Mouse (Mus musculus) regulatory T cell (primary cell): ENCODE data around the gene Jund.

ENCODE experiments used
- in situ Hi-C: fragments of 300-600 bp; cut with MboI, MseI; formaldehyde crosslinking; loops from one replicate; pipeline ENCODE4 v1.15.1; 2025; ENCODE audit warnings: high pct_unique_total_duplicates

Gene Jund

DNA sequence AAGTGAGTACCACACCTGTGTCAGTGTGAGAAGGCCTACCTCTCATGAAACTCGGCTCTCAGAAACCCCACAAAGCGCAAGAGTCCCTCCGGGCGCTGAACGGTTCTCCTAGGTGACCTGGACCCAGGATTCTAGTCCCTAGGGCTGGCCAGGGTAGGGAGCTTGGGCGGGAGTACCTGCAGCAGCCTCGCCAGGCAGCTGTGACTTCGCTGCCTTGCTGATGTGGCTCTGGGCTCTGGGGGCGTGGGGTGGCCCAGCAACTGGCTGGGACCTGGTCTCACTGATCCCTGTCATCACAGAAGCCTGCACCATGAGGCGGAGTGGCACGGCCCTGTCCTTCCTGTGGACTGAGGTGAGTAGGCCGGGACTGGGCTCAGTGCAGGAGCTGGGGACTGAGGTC lies 25.5 kb downstream of the Jund start:
- in situ Hi-C loops, result no loop called here

DNA sequence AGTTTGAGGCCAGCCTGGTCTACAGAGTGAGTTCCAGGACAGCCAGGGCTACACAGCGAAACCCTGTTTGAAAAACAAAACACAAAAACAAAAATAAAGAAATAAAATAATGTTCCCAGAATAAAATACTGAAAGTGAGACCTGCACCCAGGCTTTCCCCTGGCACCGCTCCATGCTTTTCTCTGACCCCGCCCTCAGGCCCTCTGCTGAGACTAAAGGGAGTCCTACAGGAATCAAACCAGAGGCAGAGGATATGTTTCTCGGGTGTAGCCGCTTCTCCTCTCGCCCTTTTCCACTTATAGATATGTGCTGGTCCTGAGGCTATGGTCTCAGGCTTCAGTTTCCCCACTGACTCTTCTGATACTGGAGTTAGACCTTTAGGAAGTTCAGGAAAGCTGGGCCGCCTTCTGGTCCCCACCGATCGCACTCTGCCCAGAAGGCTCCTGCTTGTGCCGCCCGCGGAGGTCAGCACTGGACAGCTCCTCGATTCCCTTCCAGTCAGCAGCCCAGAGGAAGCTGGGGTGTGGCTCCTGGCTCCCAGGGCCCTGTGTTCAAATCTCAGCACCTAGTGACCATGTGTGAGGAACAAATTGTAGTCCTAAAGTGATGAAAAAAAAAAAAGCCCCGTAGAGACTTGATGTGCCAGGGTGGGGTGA lies 27.2 kb downstream of the Jund start:
- in situ Hi-C loops, result no loop called here

DNA sequence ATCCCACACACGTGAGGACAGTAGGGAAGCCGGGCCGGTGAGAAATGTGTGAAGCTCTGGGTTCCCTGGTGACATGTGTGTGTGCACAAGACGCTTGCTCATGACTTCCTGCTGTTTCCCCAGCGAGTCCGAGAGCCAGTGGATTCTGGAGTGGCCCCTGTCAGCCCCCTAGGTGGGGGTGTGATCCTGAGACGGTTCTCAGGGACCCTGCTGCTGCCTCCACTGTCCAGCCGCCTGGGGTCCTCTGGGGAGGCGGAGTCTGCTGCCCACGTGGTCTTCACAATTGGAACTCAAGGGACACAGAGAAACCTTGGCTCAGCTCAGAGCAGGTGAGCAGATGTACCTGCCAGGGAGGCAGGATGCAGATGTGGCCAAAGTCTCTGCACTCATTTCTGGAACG lies 28.0 kb downstream of the Jund start:
- in situ Hi-C loops, result no loop called here

DNA sequence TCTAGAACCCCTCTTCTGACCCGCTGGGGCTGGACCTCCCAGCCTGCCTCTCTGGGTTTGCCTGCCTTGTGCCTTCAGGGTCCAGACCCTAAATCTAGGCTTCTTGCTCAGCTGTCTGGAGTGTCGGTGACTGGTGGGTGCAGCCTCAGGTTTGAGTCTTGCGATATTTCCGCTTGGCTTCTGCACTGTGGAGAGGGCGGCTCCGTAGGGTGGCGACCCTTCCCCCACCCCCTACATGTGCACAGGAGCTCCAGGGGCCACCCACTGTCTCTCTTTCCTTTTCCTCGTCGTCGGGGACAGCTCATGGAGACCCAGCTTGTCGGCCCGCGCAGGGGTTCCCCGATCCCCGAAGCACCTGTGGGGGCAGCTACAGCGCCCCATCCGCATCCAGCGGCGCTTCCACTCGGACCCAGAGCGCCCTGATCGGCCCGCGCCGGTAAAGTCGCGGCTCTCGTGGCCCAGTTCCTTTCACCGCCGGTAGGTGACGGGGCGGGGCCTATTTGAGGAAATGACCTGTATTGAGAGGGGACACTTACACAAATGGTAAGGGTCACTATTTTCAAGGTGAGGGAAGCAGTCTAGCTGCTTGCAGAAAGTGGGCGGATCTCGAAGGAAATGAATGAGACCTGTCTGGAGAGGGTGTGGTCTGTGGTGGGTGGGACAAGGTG lies 31.2 kb downstream of the Jund start:
- in situ Hi-C loops, result no loop called here

DNA sequence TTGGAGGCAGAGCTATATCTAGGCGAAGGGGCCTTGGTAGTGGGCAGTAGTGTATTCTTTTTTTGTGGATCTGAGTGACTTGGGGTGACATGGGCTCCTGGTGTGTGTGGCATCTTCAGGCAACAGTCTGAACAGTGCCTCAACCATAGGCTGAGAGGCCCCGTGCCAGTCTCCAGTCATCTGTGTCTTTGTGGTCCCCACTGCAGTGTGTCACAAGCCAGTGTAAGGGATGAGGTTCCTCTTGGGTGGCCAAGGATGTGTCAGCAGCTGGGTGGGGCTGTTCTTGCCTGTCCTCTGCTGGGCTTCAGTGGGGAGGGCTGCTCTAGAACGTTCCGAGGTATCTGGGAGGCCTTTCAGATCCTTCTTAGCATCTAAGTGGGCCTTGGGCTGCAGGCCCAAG lies 32.2 kb downstream of the Jund start:
- in situ Hi-C loops, result no loop called here

DNA sequence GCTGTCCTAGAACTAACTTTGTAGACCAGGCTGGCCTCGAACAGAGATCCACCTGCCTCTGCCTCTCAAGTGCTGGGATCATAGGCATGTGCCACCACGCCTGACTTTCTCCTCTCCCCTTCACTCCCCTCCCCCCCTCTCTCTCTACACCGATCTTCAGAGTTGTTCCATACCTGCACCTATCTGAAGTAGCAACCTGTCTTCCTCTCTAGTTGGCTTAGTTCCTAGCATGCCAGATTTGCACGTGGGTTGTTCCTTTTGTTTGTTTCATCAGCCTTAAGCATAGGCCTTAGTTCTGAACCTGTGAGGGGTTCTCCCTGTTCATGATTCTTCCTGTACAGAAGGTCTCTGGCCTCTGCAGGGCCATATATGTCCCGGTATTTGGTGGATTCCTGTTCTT lies 39.0 kb downstream of the Jund start:
- in situ Hi-C loops, result no loop called here

DNA sequence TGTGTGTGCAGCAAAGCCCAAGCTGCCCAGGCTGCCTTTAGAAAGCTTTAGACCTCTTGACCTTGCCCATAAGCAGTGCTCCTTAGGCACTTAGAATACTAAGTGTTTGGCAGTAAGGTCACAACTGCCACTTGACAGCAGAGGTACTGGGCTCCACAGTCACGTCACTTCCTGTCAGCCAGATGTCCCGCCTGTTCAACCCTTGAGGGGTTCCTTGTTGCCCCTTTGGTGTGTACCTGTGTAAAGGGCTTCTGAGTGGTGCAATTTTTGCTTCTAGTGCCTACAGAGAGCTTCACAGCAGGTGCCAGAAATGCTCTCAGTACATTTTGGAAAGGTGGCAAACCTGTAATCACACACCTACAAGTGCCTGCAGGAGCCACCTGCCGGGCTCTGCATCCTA lies 39.5 kb downstream of the Jund start:
- in situ Hi-C loops, result no loop called here

DNA sequence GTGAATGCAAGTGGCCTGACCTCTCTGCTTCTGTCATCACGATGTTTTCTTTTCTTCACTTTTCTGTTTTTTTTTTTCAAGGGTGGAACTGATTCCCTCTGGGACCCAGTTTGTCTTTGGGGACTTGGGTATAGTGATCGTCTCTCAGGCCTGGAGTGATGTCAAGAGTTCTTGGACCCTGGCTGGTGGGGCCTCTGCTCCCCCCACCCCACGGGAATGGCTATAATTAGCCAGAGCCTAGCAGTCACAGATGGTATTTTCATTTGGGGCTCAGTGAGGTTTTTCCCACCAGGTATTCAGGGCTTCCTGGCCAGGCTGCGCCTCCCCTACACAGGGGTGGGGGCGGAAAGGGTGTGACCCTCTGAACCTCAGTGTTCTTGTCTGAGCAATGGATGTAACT lies 42.9 kb downstream of the Jund start:
- in situ Hi-C loops, result no loop called here

DNA sequence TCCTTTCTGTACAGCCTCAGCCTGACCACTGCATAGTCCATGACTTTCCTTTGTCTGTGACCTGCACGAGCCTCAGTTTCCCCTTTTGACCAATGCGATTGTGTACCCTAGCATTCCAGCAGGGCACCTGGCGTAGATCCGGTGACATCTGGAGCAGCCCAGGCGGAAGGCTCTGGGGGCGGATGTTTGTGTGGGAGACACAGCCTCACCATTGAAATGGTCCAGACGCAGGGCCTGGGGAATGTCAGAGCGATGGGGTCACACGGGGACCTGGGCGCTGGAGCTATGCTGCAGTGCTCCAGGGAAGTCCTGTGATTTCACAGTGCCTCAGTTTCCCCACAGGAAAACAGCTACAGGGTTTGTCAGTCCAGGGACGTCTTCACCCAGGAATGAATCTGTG lies 43.4 kb downstream of the Jund start:
- in situ Hi-C loops, result no loop called here

DNA sequence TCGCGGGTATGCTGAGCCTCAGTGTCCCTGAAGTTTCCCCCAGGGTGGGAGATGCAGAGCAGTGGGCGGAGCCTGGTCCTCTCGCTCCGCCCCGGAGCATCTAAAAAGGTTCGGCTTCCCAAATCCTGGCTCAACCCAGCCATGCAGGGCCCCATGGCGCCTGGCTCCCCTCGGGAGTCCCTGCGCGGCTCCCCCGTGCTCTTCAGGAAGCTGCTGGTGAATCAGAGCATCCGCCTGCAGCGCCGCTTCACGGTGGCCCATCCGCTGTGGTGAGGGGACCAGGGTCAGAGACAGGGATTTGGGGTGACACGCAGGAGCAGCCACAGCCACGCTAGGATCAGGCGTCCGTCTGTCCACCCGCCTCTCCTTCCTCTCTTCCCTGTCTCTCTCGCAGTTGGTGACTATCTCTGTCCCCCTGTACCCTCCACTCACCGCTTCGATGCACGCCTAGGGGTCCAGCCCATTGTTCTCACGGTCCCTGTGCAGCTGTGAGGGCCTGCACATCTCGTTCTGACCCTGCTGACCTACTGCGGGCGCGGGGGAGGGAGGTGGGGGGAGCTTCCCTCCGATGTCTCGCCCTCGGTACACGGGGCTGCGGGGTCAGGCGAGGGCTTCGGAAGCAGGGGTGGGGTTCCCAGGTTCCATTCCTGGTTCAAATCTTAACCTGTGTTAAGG lies 44.4 kb downstream of the Jund start:
- in situ Hi-C loops, result no loop called here

DNA sequence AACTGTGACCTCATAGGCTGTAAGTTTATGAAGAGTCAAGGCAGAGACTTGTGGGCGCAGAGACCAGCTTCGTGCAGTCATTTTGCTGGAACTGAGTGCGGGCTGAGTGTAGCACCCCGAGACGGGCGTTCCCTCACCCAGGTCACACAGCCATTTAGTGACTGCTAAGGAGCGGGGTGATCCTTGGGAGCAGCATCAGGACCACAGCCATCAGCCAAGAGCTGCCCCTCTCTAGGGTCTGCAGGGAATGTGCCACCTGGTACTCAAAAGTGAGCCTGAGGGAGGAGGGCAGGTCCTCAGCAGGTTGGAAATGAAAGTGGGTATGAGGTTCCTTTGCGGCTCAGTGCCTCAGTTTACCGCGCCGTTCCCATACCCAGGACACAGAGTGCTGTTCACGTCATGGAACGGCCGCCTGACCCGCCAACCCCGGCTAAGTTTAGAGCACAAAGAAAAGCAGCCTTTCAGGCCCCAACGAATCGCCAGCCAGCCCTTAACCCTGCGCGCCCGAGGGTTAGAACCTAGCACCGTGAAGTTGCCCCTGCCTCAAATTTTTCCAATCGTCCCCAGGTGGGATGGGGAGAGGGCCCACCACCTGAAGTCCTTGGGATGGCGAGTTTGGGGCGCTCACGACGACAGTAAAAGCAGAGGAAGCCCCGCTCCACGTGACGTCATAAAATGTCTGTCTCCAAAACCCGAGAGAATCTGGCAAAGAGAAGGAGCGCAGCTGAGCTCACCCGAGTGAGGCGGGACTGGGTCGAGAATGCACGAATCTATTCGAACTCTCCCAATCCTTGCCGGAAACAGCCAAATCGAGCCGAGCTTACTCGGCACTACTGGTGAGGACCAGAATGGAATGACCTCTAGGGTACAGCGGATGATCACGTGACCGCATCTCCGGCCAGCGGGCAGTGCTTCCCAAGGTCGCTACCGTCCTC lies 45.2 kb downstream of the Jund start:
- in situ Hi-C loops, result no loop called here

DNA sequence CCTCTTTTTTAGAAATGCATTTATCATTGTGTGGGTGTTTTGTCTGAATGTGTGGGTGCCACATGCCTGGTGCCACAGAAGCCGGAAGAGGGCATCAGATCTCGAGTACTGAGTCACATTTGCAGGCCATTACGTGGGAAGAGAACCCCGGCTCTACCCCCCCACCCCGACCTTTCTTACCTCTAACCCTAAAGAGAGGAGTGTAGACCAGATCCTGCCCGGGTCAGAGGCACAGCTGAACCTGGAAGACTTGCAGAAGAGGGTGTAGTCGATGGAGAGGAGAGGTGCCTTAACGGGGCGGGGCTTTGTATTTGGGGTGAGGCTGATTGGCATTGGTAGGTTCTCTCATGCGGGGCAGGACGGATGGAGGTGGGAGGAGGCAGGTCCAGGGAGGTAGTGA lies 46.1 kb downstream of the Jund start:
- in situ Hi-C loops, result loop anchor here (5.0 kb wide), 1 partner anchor 33 kb away; no protein-coding TSS in a partner anchor

DNA sequence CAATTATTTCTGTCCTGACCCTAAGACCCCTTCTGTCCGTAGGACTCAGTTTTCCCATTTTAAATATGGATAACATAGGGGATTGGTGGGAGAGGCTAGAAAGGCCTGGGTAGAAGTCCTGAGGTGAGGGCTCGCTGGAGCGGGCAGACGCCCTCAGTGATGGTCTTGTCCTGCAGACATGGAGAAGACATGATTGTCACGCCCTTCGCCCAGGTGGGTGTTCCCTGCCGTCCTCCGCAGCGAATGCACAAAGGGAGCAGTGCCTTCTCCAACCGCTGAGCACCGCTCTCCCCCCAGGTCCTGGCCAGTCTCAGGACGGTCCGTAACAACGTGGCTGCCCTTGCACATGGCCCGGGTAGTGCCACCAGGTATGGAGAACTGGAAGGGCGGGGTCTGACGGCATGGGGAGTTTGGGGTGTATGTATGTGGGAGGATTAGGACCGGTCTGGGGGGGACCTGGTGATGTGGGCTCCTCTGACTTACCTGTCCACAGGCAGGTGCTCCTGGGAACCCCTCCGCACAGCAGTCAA lies 47.0 kb downstream of the Jund start:
- in situ Hi-C loops, result loop anchor here (5.0 kb wide), 1 partner anchor 33 kb away; no protein-coding TSS in a partner anchor

DNA sequence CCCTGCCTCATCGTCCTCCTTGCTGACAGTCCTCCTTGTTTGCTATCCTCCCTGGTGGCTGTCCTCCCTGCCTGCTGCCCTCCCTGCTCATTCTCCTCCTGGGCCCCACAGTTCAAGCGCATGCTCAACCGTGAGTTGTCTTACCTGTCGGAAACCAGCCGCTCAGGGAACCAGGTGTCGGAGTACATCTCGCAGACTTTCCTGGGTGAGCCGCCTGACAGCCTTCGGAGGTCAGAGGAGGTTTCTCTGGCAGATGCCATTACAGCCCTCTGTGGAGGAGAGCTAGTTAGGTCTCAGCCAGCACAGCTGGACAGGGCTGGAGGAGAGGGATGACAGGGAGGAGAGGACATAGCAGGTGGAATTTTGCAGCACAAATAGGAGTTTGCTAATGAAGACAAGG lies 47.9 kb downstream of the Jund start:
- in situ Hi-C loops, result loop anchor here (5.0 kb wide), 1 partner anchor 34 kb away; no protein-coding TSS in a partner anchor

DNA sequence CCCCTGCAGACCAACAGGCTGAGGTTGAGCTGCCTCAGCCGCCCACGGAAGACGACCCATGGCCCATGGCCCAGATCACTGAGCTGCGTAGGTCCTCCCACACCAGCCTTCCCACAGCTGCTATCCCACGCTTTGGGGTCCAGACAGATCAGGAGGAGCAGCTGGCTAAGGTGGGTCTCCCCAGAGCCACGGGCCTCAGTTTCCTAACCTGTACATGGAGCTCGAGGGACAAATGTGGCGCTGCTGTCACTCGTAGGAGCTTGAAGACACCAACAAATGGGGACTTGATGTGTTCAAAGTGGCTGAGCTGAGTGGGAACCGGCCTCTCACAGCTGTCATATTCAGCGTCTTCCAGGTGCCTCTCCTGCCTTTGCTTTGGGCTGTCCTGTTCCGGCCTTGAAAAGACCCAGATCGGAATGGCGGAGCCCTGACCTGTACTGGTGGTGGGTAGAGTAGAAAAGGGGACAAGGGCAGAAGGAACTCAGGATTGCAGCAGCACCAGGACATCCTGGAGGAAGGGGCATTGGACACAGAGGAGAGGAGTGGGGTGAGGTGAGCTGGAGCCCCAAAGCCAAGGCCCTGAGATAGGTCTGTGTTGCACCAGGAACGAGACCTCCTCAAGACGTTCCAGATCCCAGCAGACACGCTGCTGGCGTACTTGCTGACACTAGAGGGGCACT lies 48.6 kb downstream of the Jund start:
- in situ Hi-C loops, result loop anchor here (5.0 kb wide), 1 partner anchor 35 kb away; no protein-coding TSS in a partner anchor

DNA sequence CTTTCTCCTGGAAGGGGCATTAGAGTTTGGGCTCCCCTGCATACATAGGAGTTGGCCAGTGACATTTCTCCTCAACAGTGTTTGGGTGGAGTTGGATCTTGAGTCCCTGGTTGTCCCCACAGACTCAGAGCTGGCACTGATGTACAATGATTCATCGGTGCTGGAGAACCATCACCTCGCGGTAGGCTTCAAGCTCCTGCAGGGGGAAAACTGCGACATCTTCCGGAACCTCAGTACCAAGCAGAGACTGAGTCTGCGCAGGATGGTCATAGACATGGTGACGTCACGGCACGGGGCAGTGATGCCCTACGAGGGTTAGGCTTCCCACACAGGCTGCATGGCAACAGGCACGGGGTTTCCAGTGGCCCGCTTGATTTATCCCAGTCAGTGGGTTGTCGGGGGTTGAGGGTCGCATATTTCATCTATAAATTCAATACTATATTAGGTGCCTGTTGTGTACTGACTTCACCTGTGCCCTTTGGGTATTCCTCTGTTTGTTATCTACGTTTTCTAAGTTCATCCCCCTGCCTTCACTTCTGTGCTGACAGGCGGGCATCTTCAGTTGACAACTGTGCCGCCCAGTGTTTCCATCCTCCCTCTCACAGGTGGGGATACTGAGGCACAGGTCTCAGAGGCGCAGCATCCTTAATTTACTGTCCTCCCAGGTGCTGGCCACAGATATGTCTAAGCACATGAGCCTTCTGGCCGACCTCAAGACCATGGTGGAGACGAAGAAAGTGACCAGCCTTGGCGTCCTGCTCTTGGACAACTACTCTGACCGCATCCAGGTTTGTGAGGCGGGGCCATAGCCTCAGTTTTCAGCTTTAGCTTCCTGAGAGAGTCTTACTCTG lies 49.7 kb downstream of the Jund start:
- in situ Hi-C loops, result loop anchor here (5.0 kb wide), 1 partner anchor 36 kb away; no protein-coding TSS in a partner anchor

DNA sequence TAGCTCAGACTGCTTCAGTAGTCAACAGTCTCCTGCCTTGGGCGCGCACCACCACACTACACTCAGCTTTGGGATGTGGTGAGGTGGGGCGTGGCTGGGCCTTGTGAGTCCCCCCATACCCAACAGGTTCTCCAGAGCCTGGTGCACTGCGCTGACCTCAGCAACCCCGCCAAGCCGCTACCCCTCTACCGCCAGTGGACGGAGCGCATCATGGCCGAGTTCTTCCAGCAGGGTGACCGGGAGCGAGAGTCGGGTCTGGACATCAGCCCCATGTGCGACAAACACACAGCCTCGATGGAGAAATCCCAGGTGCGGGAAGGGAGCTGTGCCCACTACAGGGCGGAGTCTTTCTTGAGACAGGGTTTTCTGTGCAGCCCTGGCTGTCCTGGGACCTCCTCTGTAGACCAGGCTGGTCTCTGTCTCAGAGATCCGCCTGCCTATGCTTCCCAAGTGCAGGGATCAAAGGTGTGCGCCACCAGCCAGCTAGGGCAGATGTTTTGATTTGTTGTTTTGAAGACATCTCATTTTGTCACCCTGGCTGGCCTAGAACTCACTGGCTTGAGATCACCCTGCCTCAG lies 50.4 kb downstream of the Jund start:
- in situ Hi-C loops, result loop anchor here (5.0 kb wide), 1 partner anchor 37 kb away; no protein-coding TSS in a partner anchor
